Mouse (Mus musculus): ENCODE measurements around the gene Araf. TPM values are rescaled to one million over a fixed set of nuclear protein-coding genes. Genes with fewer than 3 reads are reported as not detected.
"Not testable (repeated sequence)": the region's sequence is repeated elsewhere in the genome, so short reads cannot be mapped to it uniquely, and the experiment has no call there.

Araf gene
- total RNA-seq (2015; ENCODE audit: low replicate concordance) (18.4 and 23.8 TPM in 2 replicates), total RNA-seq (2017; ENCODE audit: low replicate concordance) (9.5 and 9.9 TPM in 2 replicates)

- ATAC-seq (replicated peaks; ENCODE audit: low FRiP score, poor library complexity, severe bottlenecking) = no peak
Observed at GRCm38 (mm10) chrX:20797681-20798080, at the start of gene Araf. Araf (plus strand) TSS chrX:20797814.

DNA sequence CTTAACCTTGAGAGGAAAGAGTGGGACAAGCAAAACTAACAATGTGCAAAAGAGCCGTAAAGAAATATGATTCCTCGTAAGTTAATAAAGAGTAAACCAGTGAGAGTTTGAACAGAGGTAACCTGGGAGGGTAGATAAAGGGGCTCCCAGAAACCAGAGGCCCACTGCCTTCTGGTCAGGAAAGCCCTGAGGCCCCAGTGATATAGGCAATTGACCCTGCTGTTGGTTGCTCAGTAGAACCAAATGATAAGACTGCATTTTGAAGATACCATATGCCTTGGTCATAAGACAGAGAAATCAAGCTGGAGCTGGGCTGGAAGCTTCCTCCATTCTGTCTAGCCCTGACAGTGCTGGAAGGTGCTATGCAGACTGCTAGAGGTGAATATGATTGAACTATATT, 48.8 kb upstream of the Araf start:
- no peak for ATAC-seq (replicated peaks; ENCODE audit: low FRiP score, poor library complexity, severe bottlenecking)

DNA sequence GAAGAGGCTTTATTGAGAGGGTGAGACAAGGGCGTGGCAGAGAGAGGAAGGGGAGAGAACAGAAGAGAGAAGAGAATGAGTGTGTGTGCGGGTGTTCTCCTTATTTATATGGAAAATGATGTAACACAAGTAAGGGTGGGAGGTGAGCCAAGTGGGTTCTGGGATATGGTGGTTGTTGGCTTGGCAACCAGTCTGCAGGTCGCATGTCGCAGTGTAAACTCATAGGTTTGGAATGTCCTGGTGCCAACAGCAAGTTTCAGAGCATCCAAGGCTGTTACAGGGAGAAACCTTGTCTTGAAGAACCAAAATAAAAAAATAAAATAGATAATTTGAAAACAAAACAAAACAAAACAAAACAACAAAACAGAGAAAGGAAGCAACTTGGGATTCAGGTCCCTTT, 36.4 kb upstream of the Araf start:
- no peak for ATAC-seq (replicated peaks; ENCODE audit: low FRiP score, poor library complexity, severe bottlenecking)

GRCm38 (mm10) chrX:20770697-20771381, 26.8 kb upstream of the Araf start:
- peak; percentile 87 for ATAC-seq (replicated peaks; ENCODE audit: low FRiP score, poor library complexity, severe bottlenecking)

GRCm38 (mm10) chrX:20771666-20772065, 25.9 kb upstream of the Araf start:
- no peak for ATAC-seq (replicated peaks; ENCODE audit: low FRiP score, poor library complexity, severe bottlenecking)

DNA sequence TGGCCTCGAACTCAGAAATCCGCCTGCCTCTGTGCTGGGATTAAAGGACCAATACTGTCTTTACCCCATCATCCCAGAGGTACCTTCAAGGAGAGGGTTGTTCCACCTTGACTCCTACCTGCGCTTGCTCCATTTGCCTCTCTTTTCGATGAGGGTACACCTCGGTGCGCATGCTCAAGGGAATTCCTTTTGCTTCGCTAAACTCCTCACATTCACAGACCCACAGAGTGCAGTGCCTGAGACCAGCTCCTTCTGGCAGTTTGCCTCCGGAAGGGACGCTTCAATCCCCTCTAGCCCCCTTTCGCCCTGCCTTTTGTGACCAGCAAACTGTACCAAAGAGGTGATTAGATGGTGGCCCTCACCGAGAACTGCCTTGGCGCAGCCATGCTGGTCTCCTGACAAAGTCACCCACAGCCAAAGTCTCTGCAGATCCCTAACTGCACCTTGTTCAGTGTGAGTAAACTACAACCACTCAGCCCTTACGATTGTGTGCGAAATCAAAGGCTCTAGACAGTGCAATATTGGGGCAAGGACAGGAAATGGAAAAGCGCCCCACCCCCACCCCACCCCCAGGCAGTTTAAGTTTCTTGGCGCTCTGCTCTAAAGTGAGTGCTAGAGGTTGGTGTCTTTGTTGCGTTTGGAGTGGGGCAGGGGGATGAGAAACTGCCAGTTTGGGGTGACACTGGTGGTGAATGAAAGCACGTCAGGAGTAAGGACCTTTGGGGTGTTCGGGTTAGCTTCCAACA, 22.2 kb upstream of the Araf start:
- no peak for ATAC-seq (replicated peaks; ENCODE audit: low FRiP score, poor library complexity, severe bottlenecking)

GRCm38 (mm10) chrX:20777619-20778018, 20.0 kb upstream of the Araf start:
- no peak for ATAC-seq (replicated peaks; ENCODE audit: low FRiP score, poor library complexity, severe bottlenecking)

DNA sequence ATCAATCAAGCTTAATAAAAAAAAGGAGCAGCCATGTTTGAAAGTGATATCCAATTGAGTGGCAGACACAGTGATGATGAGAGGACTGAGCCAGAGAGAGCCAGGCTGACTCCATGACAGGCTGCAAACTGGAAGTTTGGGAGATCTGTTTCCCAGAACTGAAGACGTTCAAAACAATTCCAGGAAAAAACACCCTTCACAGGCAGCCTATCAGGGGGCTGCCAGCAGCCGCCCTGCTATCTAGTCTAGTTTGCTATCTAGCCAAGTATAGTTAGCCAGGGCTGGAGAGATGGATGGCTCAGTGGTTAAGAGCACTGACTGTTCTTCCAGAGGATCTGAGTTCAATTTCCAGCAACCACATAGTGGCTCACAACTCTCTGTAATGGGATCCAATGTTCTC, 10.3 kb upstream of the Araf start:
- no peak for ATAC-seq (replicated peaks; ENCODE audit: low FRiP score, poor library complexity, severe bottlenecking)

GRCm38 (mm10) chrX:20792417-20792816, 5.2 kb upstream of the Araf start:
- no peak for ATAC-seq (replicated peaks; ENCODE audit: low FRiP score, poor library complexity, severe bottlenecking)

GRCm38 (mm10) chrX:20793230-20793629, 4.4 kb upstream of the Araf start:
- ATAC-seq (replicated peaks; ENCODE audit: low FRiP score, poor library complexity, severe bottlenecking) = no peak

DNA sequence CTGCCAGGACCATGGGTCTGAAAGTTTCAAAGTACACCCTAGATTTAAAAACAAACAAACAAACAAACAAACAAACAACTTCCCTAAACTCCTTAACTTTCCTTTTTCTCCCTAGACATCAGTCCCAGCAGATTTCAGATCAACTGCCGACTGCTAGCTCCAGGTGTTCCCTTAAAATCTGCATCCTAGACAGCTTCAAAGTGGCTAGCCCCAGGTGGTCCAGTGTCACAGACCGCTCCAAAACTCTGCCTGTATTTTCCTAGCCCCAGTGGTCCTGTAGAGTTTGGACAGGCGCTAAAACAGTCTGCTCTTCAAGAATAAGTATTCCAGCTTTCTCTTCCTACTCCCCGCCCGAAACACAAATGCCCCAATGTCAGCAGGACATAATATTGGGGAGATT, 3.4 kb upstream of the Araf start:
- ATAC-seq (replicated peaks; ENCODE audit: low FRiP score, poor library complexity, severe bottlenecking) = no peak

DNA sequence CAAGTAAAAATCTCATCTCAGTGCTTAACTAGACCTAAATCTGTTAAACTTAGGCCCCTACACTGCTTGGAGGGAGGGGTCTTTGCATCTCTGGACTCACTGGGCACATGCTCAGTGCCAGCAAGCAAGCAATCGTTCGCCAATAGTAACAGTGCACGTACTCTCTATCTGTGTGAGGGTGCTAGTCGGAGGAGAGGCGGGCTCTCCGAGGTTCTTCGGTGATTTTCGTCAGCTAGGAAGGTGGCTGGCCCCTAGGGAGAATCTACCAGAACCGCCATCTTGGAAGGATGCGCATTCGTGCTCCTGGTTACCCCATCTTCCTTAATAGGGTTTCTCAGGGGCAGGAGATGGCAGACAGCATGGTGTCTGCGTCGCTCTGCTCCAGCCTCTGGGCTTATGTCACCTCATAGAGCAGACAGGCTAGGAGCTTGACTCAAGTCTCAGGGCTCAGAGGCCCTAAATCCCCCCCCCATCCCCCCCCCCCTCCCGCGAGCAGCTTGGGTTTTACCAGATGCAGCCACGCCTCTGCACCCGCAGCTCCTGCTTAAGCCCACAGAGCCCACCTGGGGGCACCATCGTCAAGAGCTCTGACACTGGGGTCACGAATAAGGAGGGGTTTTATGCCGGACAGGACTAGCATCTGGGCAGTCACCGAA, 655 bp downstream of the Araf start:
- no peak for ATAC-seq (replicated peaks; ENCODE audit: low FRiP score, poor library complexity, severe bottlenecking)

DNA sequence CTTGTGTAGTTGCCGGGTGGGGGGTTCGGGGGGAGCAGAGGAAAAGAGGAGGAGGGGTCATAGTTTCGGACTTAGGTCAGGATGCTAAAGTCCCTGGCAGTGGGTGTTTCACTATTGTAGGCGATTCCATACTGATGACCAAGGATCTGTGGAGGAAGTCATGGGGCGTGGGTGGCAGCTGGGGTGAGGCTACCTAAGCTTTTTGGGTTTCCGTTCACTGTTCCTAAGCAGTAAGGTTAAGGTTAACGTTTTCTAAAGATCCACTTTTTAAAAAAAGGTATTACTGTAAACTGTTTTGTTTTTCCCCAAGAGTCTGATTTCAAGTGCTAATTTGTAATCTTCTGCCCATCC, 1.2 kb downstream of the Araf start:
- ATAC-seq (replicated peaks; ENCODE audit: low FRiP score, poor library complexity, severe bottlenecking) = no peak

- ATAC-seq (replicated peaks; ENCODE audit: low FRiP score, poor library complexity, severe bottlenecking) = no peak
Observed at GRCm38 (mm10) chrX:20801456-20801855, 3.8 kb downstream of the Araf start.

DNA sequence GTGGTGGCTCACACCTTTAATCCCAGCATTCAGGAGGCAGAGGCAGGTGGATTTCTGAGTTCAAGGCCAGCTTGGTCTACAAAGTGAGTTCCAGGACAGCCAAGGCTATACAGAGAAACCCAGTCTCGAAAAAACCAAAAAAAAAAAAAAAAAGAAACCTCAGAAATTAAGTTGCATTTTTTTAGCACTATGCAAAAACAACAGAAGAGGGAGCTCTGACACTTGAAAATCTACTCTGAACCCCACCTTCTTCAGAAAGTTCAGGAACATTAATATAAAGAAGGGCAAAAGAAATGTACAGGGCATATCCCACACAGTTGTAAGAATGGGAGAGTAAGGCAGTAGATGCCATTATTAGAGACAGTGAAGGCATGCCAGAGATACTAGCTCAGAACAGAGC, 6.7 kb downstream of the Araf start:
- ATAC-seq (replicated peaks; ENCODE audit: low FRiP score, poor library complexity, severe bottlenecking) = not testable (repeated sequence)

DNA sequence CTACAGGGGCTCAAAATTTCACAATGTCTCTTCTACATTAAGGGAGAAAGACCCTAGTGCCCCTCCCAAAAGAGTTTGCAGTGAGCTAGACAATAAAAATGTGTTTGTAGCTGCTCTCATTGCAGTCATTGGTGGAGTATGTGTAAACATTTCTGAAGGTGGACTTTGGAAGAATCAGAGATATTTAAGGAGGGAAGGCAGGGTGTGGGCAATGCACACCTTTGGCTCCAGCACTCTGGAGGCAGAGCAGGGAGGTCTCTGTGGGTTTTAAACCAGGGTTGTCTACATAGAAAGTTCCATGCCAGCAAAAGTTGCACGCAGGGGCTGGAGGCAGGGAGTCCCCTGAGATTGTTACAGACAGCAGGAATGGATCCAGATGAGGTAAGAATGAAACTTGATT, 8.7 kb downstream of the Araf start:
- ATAC-seq (replicated peaks; ENCODE audit: low FRiP score, poor library complexity, severe bottlenecking) = no peak

- no peak for ATAC-seq (replicated peaks; ENCODE audit: low FRiP score, poor library complexity, severe bottlenecking)
Observed at GRCm38 (mm10) chrX:20816974-20817373, 19.4 kb downstream of the Araf start.

GRCm38 (mm10) chrX:20819204-20819628, 21.6 kb downstream of the Araf start:
- peak; percentile 84 for ATAC-seq (replicated peaks; ENCODE audit: low FRiP score, poor library complexity, severe bottlenecking)

- no peak for ATAC-seq (replicated peaks; ENCODE audit: low FRiP score, poor library complexity, severe bottlenecking)
Observed at GRCm38 (mm10) chrX:20819708-20820426, 22.3 kb downstream of the Araf start.

GRCm38 (mm10) chrX:20828934-20829333, 31.3 kb downstream of the Araf start:
- ATAC-seq (replicated peaks; ENCODE audit: low FRiP score, poor library complexity, severe bottlenecking) = no peak
